Mouse (Mus musculus) lung, adult 2 months (tissue): Measurements from ENCODE around the gene 1500011B03Rik. TPM values are rescaled to one million over a fixed set of nuclear protein-coding genes. Genes with fewer than 3 reads are reported as not detected.

Source experiments
- DNase-seq: peaks from one replicate; pipeline ENCODE4 v3.0.0; 2022
- H3K4me1 ChIP-seq: fragments of 200-500 bp; 2 replicates; pipeline ENCODE4 v1.6.1; 2011; ENCODE audit warnings: low read length; ENCODE audit not compliant: control insufficient read depth, insufficient read depth
- H3K4me3 ChIP-seq: fragments of 200-500 bp; replicated peaks from 2 replicates; pipeline ENCODE3; 2011; ENCODE audit warnings: low read depth, mild to moderate bottlenecking, control low read depth, low read length; ENCODE audit errors: extremely low read depth
- CTCF ChIP-seq: fragments of 200-500 bp; IDR thresholded peaks from 2 replicates; pipeline ENCODE4 v1.5.1; 2011; ENCODE audit warnings: mild to moderate bottlenecking, low read length, control low read depth; ENCODE audit not compliant: insufficient read depth
- POLR2A ChIP-seq: fragments of 200-500 bp; IDR thresholded peaks from 2 replicates; pipeline ENCODE4 v1.6.1; 2011; ENCODE audit warnings: low read depth, mild to moderate bottlenecking, control low read depth, low read length, borderline replicate concordance; ENCODE audit errors: extremely low read depth
- WGBS: fragments of 180-500 bp; shearing (Covaris S2); methylation state at CpG from one replicate; pipeline ENCODE4 v1.1.7; 2018; 5-methylcytosine and 5-hydroxymethylcytosine counted together
- polyA plus RNA-seq: library from polyadenylated mRNA; depleted of rRNA; stranded (reverse); fragments of >200 nt; gene quantifications from 2 replicates; pipeline ENCODE4 v1.2.3, GENCODE M21; 2012

The 1500011B03Rik gene
- polyA plus RNA-seq, 1 experiment: 26.0 TPM

DNA sequence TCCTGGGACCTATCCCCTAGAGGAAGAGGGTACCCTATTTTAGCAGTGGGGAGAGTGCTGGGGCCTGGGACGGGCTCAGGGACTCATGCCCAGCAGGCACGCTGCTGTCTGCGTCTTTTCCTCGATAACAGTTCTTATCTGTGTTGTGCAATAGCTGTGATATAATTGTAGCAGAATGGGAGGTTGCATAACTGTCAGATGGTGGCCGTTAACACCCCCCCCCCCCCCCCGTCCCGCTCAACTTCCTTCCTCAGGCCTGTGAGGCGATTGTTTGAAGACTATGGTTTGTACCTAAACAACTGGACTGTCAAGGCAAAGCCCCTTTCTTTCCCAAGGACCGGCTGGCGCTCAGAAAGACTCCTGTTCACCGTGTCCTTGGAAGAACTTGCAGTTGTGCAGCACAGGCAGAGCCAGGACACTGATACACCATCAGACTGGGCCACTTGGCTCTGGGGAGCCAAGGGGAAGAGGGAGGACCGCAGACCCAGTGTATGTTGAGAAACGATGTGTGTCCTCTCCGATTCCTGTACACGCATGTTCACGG, 38.6 kb downstream of the 1500011B03Rik start:
- H3K4me1 ChIP-seq: peaks cover 33% of the 10 kb centered on the region

DNA sequence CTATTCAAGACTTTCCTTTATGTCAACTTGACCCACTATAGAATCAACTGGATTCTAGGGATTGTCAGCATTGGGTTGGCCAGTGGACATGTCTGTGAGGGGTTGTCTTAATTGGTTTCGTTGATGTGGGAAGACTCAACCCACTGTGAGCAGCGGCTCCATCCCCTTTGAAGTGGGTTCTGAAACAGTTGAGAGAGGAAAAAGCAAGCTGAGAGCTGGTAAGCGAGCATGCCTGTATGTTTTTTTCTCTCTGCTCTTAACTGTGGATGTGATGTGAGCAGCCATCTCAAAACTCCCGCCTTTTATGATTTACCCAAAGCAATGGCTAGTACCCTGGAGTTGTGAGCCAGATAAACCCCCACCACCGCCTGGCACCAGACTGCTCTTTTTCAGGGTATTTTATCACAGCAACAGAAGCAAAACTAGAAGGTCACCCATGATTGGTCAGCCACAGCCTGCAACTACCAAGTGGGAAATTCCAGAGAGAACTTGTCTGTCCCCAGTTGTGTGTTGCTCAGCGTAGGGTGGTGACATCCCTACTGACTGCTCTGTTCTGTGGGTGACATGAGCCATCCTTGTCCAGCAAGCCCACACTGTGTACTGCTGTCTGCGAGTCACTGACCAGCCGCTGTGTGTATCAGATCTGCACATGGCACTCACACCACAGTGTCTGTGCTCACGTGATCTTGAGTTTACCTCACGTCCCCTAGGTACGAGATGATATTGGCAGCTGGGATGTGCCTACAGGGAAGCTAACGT, 39.7 kb downstream of the 1500011B03Rik start:
- WGBS: 64% methylated on average over 12 of the region's 12 CpGs
- no peak for DNase-seq
- Histone ChIP-seq H3K4me1 (peaks cover 35% of the 10 kb centered on the region), H3K4me3 (no peak overlapping the region)
- TF ChIP-seq CTCF: no peak
- TF ChIP-seq POLR2A: peak; percentile 26; the same call in 1 of the 2 replicates

More for the DNA sequence above, 38.6 kb downstream of the 1500011B03Rik start:
- H3K4me3 ChIP-seq: peak overlapping the region; percentile 8
- WGBS: 8% methylated on average over 16 of the region's 16 CpGs
- TF ChIP-seq POLR2A (peak; percentile 44; the same call in 1 of the 2 replicates), CTCF (no peak)
- peak; percentile 62 for DNase-seq

DNA sequence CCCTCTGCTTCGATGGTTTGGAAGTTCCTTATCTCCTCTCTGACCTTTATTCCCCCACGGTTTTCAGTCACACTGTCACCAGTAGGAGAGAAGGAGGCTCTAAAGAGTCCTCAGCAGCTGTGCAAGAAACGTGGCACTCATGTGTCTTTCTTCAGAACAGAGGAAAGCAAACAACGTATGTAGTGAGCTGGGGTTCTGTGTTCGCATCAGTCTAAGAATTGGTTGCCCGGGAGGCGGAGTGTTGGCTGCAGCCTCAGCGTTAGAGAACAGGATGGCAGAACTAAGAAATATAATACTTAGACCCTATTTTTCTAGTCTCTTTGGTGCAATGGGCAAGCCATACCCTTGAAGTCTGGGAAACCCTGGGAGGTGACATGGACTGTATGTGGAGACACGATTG, 40.3 kb downstream of the 1500011B03Rik start:
- WGBS: 57% methylated on average over 9 of the region's 9 CpGs
- Histone ChIP-seq H3K4me3 (no peak overlapping the region), H3K4me1 (peaks cover 36% of the 10 kb centered on the region)
- no peak for DNase-seq
- TF ChIP-seq POLR2A: no peak
- no peak for TF ChIP-seq CTCF

DNA sequence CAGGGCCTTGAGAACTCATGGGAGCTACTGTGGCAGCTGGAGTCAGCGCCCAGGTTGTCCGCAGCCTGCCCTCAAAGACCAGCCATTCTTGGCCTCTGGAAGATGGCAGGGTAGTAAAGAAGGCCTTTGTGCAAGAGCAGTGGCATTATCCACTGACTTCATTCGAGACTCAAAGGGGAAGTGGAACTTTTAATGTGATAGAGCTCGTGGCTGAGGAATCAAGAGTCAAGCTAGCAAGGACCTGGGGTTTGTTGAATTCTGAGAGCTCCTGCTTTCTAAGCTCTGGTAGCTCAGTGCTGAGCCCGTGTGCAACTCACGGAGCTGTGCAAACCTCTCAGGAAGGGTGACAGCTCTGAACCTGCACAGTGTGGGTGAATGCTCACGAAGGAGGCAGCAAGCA, 42.4 kb downstream of the 1500011B03Rik start:
- 67% methylated on average over 7 of the region's 7 CpGs for WGBS
- no peak overlapping the region for H3K4me3 ChIP-seq
- H3K4me1 ChIP-seq: peaks cover 43% of the 10 kb centered on the region
- TF ChIP-seq CTCF: no peak
- TF ChIP-seq POLR2A: no peak
- DNase-seq: no peak

DNA sequence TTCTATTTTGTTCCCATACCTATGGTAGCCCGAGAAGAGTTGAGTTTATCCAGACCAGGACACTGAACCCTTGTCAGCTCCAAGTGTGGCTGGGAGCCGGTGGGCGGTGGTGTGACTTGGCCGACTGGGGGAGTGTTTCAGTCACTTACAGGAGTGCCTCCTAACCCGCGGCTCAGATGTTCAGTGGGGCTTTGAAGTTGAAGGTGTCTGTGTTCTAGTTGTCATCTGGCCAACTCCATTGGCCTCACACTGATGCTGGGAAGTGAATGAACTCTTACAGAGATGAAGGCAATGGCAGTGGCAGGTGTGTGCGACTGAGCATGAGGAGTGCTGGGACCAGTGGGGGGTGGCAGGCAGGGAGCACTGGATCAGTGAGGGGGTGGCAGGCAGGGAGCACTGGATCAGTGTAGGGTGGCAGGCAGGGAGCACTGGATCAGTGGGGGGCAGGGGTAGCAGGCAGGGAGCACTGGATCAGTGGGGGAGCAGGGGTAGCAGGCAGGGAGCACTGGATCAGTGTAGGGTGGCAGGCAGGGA, 43.2 kb downstream of the 1500011B03Rik start:
- no peak for TF ChIP-seq POLR2A
- TF ChIP-seq CTCF: no peak
- no peak overlapping the region for H3K4me3 ChIP-seq
- peaks cover 40% of the 10 kb centered on the region for H3K4me1 ChIP-seq
- WGBS: 59% methylated on average over 7 of the region's 7 CpGs
- no peak for DNase-seq

DNA sequence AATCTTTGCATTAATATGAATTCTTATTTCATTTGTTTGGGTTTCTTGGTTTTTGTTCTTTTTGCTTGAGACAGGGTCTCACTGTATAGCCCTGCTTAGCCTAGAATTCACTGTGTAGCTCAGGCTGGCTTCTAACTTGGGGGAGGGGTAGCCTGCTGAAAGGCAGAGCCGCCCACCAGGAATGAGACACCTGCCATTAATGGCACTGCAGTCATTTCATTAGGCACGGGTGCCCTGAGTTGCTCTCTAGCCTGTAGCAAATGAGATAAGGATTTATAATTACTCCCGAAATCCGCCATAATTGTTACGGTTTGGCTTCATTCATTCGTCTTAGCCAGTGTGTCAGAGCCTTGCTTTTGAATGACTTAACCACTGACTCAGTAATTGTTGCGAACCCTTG, 47.1 kb downstream of the 1500011B03Rik start:
- DNase-seq: no peak
- Histone ChIP-seq H3K4me3 (no peak overlapping the region), H3K4me1 (peaks cover 23% of the 10 kb centered on the region)
- TF ChIP-seq CTCF: no peak
- no peak for TF ChIP-seq POLR2A
- 68% methylated on average over 7 of the region's 7 CpGs for WGBS

DNA sequence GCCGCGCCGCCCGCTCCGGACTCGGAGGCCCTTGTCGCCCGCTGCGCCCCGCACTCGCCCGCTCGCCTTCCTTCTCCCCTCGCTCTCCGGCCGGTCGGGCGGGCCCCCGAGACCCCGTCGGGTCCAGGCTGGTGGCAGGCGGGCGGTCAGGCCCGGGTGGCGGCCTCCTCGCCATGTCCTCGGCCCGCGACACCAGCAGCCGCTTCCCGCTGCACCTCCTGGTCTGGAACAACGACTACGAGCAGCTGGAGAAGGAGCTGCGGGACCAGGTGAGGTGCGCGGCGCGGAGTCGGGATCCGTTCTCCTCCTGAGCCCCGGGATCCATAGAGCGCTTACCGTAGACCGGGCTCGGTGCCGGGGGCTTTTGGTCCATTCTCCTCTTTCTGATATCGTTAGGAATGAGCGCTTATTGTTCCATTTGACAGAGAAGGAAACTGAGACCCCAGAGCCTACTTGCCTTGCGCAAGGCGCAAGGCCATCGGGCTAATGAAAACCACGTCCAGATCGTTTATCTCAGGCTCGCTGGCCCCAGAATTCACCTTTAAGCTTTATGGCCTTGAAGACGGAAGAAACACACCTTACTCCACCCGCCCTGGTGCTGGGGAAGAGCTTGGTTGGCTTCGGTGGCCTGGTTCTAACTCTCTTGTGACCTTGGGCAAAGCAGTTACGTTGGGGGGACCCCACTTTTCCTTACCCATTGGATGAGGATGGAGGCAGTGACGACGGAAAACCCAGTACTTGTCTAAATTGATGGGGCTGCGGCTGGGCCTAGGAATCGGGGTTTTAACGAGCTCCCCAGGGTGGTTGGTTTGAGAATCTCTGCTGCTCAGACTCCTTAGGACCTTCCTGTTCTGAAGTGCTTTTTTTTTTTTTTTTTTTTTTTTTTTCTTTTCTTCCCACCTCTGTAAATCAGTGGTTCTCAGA, 48.0 kb downstream of the 1500011B03Rik start, which contains the start of gene Git2:
TSS of gene Git2 (minus strand) at position 462 of the 924 bp plus-strand sequence.
- DNase-seq: no peak
- no peak for TF ChIP-seq POLR2A
- no peak for TF ChIP-seq CTCF
- H3K4me1 ChIP-seq: peaks cover 21% of the 10 kb centered on the region
- WGBS: under 1% methylated on average over 63 of the region's 63 CpGs
- H3K4me3 ChIP-seq: peak within 1 kb of the TSS; percentile 89

DNA sequence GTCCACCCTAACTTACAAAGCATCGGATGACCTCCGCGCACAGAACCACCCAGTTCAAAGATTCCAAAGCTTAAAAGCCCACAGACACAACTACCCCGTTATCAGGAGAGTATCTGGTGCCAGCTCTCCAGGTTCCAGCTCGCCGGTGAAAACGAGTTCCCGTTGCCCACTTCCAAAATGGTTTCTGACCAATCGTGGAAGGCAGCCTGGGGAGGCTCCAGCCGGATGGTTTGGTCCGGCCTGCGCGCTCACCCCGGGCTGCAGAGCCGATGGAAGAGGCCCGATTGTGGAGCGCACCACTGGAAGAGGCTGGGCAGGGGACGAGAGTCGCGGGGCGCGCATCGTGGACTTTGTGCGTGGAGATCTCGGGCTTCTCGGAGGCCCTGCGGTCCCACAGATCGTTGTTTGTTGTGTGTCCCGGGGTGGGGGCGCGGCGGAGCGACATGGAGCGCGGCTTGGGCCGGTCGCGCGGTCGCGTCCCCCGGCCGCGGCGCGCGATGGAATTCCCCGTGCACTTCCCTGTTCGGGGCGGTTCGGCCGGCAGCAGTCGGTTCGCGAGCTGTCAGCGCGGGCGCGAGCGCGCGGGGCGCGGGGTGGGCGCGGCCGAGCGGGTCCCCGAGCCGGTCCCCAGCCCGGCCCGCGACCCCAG, 48.7 kb downstream of the 1500011B03Rik start, which contains the start of gene Ankrd13a:
TSS of gene Ankrd13a (plus strand) at position 275 of the 649 bp plus-strand sequence.
- under 1% methylated on average over 70 of the region's 73 CpGs for WGBS
- Histone ChIP-seq H3K4me1 (peaks cover 22% of the 10 kb centered on the region), H3K4me3 (peak within 1 kb of the TSS; percentile 89)
- DNase-seq: peak; percentile 87
- TF ChIP-seq CTCF: no peak
- TF ChIP-seq POLR2A: peak; percentile 61; the same call in 1 of the 2 replicates

DNA sequence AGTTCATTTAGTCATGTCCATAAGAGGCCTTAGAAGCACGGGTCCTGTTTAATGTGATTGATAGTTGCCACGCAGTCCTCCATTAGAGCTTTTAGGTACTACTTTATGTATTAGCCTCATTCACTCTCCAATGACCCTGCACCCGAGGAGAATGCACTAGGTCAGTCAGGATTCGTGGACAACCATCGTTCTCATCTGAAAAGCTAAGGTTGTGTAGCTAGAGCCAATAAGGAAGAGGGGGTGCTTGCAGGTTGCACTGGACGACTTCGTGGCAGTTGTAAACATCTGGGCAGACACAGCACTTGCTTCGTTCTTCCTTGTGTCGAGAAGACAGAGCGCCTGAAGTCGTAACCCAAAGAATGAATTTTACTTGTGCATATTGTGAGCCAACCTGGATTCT, 49.5 kb downstream of the 1500011B03Rik start:
- peaks cover 20% of the 10 kb centered on the region for H3K4me1 ChIP-seq
- peak; percentile 53 for DNase-seq
- H3K4me3 ChIP-seq: peak overlapping the region; percentile 72
- 1% methylated on average over 11 of the region's 11 CpGs for WGBS
- TF ChIP-seq POLR2A: no peak
- no peak for TF ChIP-seq CTCF
